Mouse (Mus musculus): Measurements from ENCODE around the gene P4ha2.

Gene P4ha2

GRCm38 (mm10) chr11:54141200-54141971 lies 41.5 kb downstream of the P4ha2 start:
- DNase-seq, result no peak

- peak; percentile 68 for DNase-seq
Measured at GRCm38 (mm10) chr11:54144886-54145285, 45.0 kb downstream of the P4ha2 start.

DNA sequence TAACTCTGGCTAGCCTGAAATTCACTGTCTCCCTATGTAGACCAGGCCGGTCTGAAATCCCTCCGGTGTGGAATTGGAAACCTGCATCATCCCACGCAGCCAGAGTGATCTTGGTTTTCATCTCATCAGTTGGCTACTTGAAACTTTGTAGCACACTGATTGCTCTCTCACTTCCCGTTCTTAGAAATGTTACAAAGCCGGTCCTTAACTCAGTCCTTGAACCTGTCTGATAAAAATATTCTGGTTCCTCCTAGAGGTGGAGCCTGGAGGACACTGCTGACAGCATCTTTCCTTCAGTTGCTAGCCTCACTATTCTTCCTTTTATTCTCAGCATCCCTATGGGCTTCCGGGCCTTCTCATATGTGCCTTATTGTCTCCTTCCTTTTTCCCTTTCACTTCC lies 46.1 kb downstream of the P4ha2 start:
- no peak for DNase-seq

- DNase-seq, result no peak
Measured at GRCm38 (mm10) chr11:54149791-54150465, 50.0 kb downstream of the P4ha2 start.

DNA sequence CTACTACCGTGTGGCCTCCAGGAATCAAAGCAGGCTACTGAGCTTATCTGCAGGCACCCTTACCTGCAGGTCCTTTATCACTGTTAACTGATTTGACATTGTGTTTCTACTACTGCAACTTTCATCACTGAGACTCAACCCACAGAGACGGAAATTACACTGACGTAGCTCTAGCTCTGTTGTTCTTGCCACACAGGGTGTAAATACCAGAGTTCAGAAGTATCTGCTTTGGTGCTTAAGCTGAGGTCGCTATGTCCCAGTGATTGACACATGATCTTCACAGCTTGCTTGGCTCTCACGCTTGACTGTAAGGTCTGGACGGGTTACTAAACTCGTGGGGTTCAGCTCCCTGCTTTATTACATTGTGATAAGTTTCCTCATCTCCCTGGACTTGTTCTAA lies 51.2 kb downstream of the P4ha2 start:
- no peak for DNase-seq

DNA sequence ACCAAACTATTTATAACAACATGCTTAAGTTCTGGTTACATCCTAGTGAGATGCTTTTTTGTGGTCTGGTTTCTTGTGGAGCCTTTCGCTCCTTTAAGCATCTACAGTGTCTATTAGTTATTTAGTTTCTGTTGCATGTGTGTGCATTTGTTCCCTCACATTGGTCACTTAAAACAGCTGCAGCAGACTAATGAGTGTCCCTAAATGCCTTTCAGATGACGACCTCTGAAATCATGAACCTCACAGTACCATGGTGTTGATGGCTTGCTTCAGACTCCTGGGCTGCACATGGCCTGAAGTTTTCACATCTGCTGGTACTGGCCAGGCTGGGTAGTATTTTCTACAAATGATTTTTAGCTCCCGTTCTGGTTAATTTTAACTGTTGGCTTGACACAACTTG lies 53.1 kb downstream of the P4ha2 start:
- DNase-seq, result no peak

GRCm38 (mm10) chr11:54155864-54156263 lies 56.0 kb downstream of the P4ha2 start:
- no peak for DNase-seq

DNA sequence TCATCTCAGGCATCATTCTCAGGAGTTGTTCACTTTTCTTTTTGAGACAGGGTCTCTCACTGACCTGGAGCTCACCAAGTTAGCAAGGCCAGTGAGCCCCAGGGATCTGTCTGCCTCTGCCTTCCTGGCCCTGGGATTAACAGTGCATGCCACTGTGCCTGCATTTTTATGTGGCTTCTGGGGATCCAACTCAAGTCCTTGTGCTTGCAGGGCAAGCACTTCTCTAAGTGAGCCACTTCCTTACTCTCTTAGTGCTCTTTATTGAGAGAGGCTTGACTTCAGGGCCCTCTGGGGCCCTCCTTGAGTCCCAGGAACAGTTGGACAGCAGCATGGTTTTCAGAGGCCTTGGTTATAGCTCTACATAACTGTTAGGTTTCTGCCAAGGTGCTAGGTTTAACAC lies 56.6 kb downstream of the P4ha2 start:
- no peak for DNase-seq

DNA sequence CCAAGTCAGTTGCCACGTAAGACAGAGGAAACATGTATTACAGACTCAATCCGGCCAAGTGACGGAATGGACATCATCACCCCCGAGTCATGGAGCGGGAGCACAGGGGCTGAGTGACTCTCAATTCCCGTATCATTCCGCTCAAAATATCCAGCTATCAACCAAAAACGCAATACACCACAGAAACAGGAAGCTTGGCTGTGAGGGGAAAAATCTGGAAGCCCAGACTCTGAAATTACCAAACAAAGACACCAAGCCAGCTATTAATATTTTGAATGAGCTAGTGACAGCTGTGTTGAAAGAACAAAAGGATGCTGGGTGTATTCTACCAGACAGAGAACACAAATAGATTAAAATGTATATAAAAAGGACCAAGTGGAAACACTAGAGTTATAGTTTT lies 57.7 kb downstream of the P4ha2 start:
- DNase-seq, result no peak

GRCm38 (mm10) chr11:54160435-54160834 lies 60.5 kb downstream of the P4ha2 start:
- no peak for DNase-seq

GRCm38 (mm10) chr11:54160920-54161319 lies 61.0 kb downstream of the P4ha2 start:
- no peak for DNase-seq

GRCm38 (mm10) chr11:54161514-54161913 lies 61.6 kb downstream of the P4ha2 start:
- DNase-seq, result no peak

GRCm38 (mm10) chr11:54162968-54163367 lies 63.1 kb downstream of the P4ha2 start:
- no peak for DNase-seq

DNA sequence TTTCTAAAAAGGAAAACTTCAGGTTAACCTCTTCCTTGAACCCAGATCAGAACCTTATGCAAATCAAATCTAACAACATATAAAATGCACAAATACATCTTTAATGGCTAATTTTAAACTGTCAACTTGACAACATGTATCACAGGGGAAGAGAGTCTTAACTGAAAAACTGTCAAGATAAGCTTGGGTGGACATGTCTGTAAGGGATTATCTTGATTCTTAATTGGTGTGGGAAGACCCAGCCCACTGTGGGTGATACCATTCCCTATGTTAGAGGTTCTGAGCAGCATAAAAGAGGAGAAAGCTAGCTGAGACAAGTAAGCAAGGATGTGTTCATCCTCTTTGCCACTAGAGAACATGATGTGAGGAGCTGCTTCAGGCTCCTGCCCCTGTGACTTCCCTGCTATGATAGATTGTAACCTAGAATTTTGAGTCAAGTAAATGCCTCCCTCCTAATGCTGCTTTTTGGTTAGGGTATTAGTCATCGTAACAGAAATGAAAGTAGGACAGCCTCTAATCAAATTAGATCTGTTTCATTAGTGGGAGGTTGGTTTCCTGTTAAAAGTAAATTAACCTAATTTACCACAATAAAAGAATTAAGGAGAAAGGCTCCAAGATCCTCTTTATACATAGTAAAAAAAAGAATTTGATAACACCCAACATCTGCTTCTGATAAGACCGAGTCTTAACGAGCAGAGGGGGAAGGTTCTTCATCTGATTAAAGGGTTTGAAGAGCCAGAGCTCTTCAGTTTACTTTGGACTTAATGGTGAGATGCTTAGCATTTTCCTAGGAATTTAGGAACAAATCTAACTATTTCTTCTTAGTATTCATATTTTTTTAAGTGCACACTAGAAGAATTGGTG lies 69.8 kb downstream of the P4ha2 start:
- peak; percentile 49 for DNase-seq

GRCm38 (mm10) chr11:54171175-54171574 lies 71.3 kb downstream of the P4ha2 start:
- no peak for DNase-seq

- no peak for DNase-seq
Measured at GRCm38 (mm10) chr11:54174226-54174625, 74.3 kb downstream of the P4ha2 start.

- peak; percentile 68 for DNase-seq
Measured at GRCm38 (mm10) chr11:54174877-54175276, 75.0 kb downstream of the P4ha2 start.
